Mouse (Mus musculus) olfactory bulb, adult 2 months (tissue): ENCODE data around the gene Rgs9bp.

Experiments used
- CTCF ChIP-seq: fragments of 200-500 bp; IDR thresholded peaks from 2 replicates; pipeline ENCODE4 v1.5.1; 2012; ENCODE audit warnings: low read depth, mild to moderate bottlenecking, low read length, moderate library complexity; ENCODE audit not compliant: insufficient read depth
- POLR2A ChIP-seq: fragments of 200-500 bp; IDR thresholded peaks from 2 replicates; pipeline ENCODE4 v1.6.1; 2012; ENCODE audit warnings: mild to moderate bottlenecking, low read depth, low read length, moderate library complexity; ENCODE audit not compliant: insufficient read depth

DNA sequence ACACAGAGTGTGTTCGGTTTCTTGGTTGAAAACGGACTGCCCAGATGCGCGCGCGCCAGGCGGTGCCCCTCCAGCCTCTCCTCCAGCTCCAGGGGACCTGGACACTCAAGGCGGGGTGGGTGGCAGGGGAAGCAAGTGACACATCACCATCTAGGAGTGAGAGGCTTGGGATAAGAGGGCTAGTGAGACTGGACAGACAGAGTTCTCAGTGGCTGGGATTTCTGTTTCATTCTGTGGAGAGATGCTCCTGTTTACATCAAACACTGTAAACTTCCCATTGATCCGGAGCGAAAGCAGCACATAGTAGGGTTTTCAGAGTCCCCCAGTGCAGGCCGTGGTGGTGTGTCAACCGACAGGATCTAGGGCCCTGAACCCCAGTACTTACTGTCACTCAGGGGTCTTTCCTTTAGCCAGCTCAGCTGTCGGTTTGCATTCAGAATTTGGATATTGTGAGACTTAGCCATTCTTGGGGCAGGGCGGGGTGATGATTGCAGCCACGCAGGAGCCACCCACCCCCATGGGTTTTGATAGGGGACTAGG is 1.6 kb upstream of the Rgs9bp start:
- no peak for TF ChIP-seq CTCF
- no peak for TF ChIP-seq POLR2A
